Mouse (Mus musculus) stomach, embryonic 16.5 days (tissue): ENCODE results near the gene Ahdc1. TPM values are rescaled to one million over a fixed set of nuclear protein-coding genes. Genes with fewer than 3 reads are reported as not detected.

Experiments used
- ATAC-seq: fragments of 200-750 bp; cut with Nextera tagmentation; 2 replicates; pipeline ENCODE4 v1.8.0; 2017; ENCODE audit warnings: moderate number of reproducible peaks, moderate TSS enrichment; ENCODE audit not compliant: insufficient read depth, low FRiP score
- H3K27ac ChIP-seq: fragments of 300-500 bp; sonication (generic); 2 replicates; pipeline ENCODE4 v1.5.1; 2014; ENCODE audit warnings: low read length
- H3K27me3 ChIP-seq: fragments of 300-500 bp; sonication (generic); 2 replicates; pipeline ENCODE4 v1.6.1; 2014; ENCODE audit warnings: low read length, control low read depth, mixed read lengths; ENCODE audit not compliant: control insufficient read depth, insufficient read depth
- H3K36me3 ChIP-seq: fragments of 300-500 bp; sonication (generic); 2 replicates; pipeline ENCODE4 v1.6.1; 2014; ENCODE audit warnings: low read length; ENCODE audit not compliant: control insufficient read depth, insufficient read depth
- H3K4me1 ChIP-seq: fragments of 300-500 bp; sonication (generic); 2 replicates; pipeline ENCODE4 v1.6.1; 2014; ENCODE audit warnings: low read length, control low read depth, mixed read lengths; ENCODE audit not compliant: control insufficient read depth, insufficient read depth
- H3K4me2 ChIP-seq: fragments of 300-500 bp; sonication (generic); 2 replicates; pipeline ENCODE4 v1.6.1; 2014; ENCODE audit warnings: low read depth, low read length, mixed read lengths
- H3K4me3 ChIP-seq: fragments of 300-500 bp; sonication (generic); replicated peaks from 2 replicates; pipeline ENCODE4 v1.5.1; 2014; ENCODE audit warnings: mild to moderate bottlenecking, low read length
- H3K9ac ChIP-seq: fragments of 300-500 bp; sonication (generic); 2 replicates; pipeline ENCODE4 v1.6.1; 2014; ENCODE audit warnings: low read length
- H3K9me3 ChIP-seq: fragments of 300-500 bp; sonication (generic); replicated peaks from 2 replicates; pipeline ENCODE4 v1.6.1; 2016; ENCODE audit warnings: low read length, control low read depth; ENCODE audit not compliant: control insufficient read depth
- WGBS: fragments of 180-500 bp; shearing (Covaris S2); extraction: QIAGEN DNeasy Blood & Tissue Kit; methylation state at CpG from one replicate; pipeline ENCODE4 v1.1.7; 2014; 5-methylcytosine and 5-hydroxymethylcytosine counted together
- polyA plus RNA-seq: library from polyadenylated mRNA; unstranded; fragments of >200 nt; fragmentation: Nextera tagmentation; extraction: Ambion mirVana; gene quantifications from 2 replicates; pipeline ENCODE4 v1.2.1, GENCODE M21; 2015

The Ahdc1 gene
- polyA plus RNA-seq, 1 experiment from 2014 or later, result 7.1 TPM

DNA sequence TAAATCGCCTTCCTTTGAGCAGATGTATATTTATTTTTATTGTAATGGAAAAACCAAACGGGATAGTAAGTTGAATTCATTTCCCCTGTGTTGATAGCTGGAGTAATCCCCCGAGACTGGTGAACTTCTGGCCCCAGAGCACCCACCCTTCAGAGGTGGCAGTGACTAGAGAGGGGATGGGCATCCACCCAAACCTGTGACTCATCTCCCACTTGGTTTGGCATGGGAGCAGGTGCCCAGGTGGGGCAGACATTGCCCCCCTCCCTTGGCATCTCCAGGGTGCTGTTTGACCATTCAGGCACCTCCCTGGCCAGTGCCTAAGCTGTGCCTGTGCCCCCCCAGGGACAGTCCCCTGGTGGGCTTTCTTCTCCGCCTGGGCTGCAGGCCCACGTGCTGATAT lies 3.0 kb downstream of the Ahdc1 start:
- H3K4me2 ChIP-seq, result peak overlapping the region; percentile 92
- H3K9ac ChIP-seq, result peak overlapping the region; percentile 99
- H3K36me3 ChIP-seq, result no peaks in the 10 kb centered on the region
- H3K27me3 ChIP-seq, result 0 out of 2 replicates have a peak, but pooled peaks cover 3% of the 10 kb centered on the region
- no peak for ATAC-seq
- H3K4me1 ChIP-seq, result peaks cover 53% of the 10 kb centered on the region
- 25% methylated on average over 5 of the region's 5 CpGs for WGBS
- H3K4me3 ChIP-seq, result peak overlapping the region; percentile 96
- no peaks in the 10 kb centered on the region for H3K9me3 ChIP-seq
- peak overlapping the region; percentile 96; the same call in 1 of the 2 replicates for H3K27ac ChIP-seq

DNA sequence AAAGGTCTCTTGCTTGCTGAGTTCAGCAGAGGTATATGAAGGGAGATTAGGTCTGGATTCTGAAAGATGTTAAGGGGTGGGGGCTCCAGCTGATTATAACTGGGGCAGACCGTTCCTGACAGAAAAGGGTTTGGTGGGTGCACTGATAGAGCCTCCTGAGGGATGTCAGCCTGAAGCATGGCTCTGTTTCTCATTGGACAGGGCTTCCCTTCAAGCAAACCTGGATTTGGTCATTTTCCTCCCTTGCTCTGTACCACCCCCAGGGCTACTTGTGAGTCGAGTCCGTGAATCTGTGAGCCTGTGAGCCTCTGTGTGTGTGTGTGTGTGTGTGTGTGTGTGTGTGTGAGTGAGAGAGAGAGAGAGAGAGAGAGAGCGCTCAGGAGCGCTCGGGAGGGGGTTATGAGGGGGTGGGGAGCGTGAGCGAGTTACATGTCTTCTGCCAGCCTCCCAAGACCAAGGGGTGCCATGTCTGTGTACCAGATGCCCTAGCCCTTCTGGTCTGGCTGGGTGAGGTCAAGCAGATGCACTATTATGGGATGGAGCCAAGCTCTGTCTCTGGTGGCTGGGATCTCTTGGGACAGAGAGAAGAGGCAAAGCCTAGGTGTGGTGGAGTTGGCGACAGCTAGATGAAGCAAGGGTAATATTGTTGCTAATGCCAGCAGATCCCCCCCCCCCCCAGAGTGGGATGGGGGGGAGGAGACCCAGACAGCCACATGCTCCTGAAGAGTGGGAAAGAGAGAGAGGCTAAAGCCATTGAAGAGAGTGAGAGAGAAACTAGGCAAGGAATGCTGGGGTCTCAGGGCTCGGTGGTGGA lies 4.0 kb downstream of the Ahdc1 start:
- WGBS, result 51% methylated on average over 10 of the region's 10 CpGs
- ATAC-seq, result no peak
- 0 out of 2 replicates have a peak, but pooled peaks cover under 1% of the 10 kb centered on the region for H3K27me3 ChIP-seq
- peak overlapping the region; percentile 14 for H3K4me2 ChIP-seq
- H3K27ac ChIP-seq, result peak overlapping the region; percentile 22; the same call in 1 of the 2 replicates
- H3K4me3 ChIP-seq, result no peak overlapping the region
- no peak overlapping the region; the same call in 1 of the 2 replicates for H3K9ac ChIP-seq
- H3K36me3 ChIP-seq, result no peaks in the 10 kb centered on the region
- no peaks in the 10 kb centered on the region for H3K9me3 ChIP-seq
- H3K4me1 ChIP-seq, result peaks cover 56% of the 10 kb centered on the region

DNA sequence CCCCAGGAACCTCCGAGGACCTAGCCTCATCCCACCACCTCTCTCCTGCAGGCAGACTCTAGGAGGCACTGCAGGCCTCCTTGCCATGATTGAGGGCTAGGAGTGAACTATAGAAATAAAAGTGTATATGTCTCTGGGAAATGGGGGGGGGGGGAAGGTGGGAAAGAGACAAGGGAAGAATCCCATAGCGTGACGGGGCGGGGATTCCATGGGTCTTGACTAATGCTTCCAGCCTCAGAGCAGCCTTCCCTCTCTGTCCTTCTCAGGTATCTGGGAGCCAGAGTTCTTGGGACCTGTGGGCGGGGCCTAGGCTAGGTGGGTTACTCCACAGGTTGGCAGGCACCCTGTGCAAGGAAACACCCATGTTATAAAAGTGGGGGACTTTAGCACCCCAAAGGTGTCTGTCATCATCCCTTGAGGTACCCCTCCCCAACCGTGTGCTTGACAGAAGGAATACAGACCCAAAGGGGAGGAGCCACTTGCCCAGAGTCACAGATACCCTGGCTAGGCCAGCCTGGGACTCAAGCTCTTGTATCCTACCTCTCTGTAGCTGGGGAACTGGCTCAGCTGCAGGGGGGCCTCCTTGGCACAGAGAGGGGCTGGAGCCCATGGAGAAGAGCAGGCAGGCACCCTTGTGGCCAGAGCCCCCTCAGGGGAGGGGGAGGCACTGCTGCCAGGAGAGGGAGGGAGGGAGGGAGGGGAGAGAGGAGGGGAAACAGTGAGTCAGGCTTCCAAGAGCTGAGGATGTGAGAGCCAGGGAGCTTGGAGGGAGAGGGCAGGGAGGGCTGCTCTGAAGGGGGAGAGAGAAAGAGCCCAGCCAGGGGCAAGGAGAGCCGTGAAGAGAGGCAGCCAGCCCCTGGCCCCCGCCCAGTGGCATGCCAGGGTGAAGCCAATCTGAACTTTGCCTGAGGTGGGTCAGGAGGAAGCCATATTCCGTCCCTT lies 4.9 kb downstream of the Ahdc1 start:
- H3K4me3 ChIP-seq, result peak overlapping the region; percentile 6; the same call in 1 of the 2 replicates
- H3K9me3 ChIP-seq, result no peaks in the 10 kb centered on the region
- WGBS, result 28% methylated on average over 9 of the region's 9 CpGs
- peak; percentile 4; the same call in 1 of the 2 replicates for ATAC-seq
- H3K4me1 ChIP-seq, result peaks cover 59% of the 10 kb centered on the region
- peak overlapping the region; percentile 73 for H3K27ac ChIP-seq
- no peaks in the 10 kb centered on the region for H3K27me3 ChIP-seq
- H3K36me3 ChIP-seq, result no peaks in the 10 kb centered on the region
- peak overlapping the region; percentile 60 for H3K9ac ChIP-seq
- H3K4me2 ChIP-seq, result peak overlapping the region; percentile 34

DNA sequence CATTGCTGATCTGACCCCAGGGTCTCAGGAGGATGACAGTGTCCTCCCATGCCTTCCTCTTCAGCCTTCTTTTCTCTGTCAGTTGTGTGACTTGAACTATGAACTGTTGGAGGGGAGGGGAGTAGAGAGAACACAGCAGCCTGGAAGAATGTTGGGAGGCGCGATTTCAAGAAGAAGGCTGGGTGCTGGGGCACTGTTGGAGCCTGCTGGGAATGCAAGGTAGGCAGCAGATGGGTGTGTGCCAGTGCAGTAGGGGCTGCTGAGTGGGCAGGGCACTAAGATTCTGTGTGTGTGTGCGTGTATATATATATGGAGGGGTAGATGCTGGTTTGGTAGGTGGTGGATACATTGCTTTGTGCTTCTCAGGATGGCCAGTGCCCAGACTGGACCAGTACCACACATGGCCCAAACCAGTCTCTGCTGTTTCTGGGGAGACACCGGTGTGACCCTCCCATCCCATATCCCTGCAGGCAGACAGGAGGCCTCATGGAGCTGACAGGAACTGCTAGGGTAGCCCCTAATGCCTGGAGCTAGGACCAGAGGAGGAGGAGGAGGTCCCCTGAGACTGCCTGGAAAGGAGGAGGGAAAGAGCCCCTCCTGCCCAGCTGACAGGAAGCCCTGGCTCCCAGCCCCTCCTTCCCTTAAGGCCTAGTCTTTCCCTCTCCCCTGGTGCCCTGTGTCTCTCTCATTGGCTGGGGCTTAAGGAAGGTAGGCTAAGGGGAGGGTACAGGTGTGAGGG lies 5.8 kb downstream of the Ahdc1 start:
- Histone ChIP-seq H3K36me3 (no peaks in the 10 kb centered on the region), H3K27ac (peak overlapping the region; percentile 73), H3K4me1 (peaks cover 68% of the 10 kb centered on the region), H3K4me2 (peak overlapping the region; percentile 34), H3K27me3 (no peaks in the 10 kb centered on the region), H3K9me3 (no peaks in the 10 kb centered on the region), H3K4me3 (peak overlapping the region; percentile 6; the same call in 1 of the 2 replicates), H3K9ac (peak overlapping the region; percentile 60; the same call in 1 of the 2 replicates)
- 46% methylated on average over 4 of the region's 4 CpGs for WGBS
- no peak for ATAC-seq

DNA sequence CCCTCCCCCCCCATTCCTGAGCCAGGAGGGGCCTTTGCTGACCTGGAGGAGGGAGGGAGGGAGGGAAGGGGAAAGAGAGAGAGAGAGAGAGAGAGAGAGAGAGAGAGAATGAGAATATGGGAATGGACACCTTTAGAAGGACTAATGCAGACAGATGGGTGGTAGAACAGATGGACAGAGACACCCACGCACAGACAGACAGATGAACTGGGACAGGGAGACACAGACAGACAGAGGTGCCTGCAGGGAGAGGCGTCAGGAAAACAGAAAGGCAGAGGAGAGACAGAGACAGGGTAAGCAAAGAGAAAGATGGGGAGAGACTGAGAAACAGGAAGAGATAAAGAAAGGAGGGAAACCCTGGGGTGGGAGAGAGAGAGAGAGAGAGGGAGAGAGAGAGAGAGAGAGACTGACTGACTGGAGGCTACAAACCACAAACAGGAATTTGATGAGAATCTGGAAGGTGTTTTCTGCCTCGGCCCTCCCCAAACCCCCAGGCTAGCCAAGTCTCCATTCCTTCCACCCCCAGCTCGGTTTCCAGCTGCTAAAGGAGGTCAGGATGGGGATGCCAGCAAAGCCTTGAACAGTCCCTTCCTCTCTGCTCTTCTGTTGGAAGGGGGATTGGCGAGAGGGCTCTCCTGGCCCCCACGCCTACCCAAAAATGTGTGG lies 6.7 kb downstream of the Ahdc1 start:
- Histone ChIP-seq H3K9ac (peak overlapping the region; percentile 52; the same call in 1 of the 2 replicates), H3K4me1 (peaks cover 77% of the 10 kb centered on the region), H3K4me2 (peak overlapping the region; percentile 2; the same call in 1 of the 2 replicates), H3K4me3 (no peak overlapping the region), H3K36me3 (no peaks in the 10 kb centered on the region), H3K27ac (no peak overlapping the region), H3K9me3 (no peaks in the 10 kb centered on the region), H3K27me3 (no peaks in the 10 kb centered on the region)
- ATAC-seq, result no peak
- WGBS, result 57% methylated on average over 6 of the region's 6 CpGs

DNA sequence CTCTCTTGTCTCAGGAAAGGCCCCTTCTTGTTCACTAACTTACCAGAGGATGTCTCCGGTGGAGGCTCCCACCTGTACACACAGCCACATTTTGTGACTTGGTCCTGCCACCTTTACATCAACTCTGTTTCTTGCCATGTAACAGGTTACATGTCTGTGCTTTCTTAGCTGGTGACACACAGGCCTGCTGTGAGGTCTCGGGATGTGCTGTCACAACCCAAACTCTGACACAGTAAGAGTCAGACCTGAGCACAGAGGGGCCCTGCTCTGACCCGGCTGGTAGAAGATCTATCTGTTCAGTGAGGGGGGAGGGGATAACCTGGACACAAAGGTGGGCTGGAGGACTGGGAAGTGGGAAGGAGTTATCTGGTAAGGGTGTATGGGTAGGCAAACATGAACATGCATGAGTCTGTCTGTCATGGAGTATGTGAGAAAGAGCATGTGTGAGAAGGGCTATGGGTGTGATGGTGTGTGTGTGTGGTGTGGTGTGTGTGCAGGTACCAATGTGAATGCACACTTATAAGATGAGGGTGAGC lies 7.3 kb downstream of the Ahdc1 start:
- no peak overlapping the region for H3K4me2 ChIP-seq
- no peak overlapping the region for H3K4me3 ChIP-seq
- no peaks in the 10 kb centered on the region for H3K36me3 ChIP-seq
- H3K4me1 ChIP-seq, result peaks cover 82% of the 10 kb centered on the region
- H3K27me3 ChIP-seq, result no peaks in the 10 kb centered on the region
- no peak for ATAC-seq
- H3K27ac ChIP-seq, result no peak overlapping the region; the same call in 1 of the 2 replicates
- H3K9ac ChIP-seq, result peak overlapping the region; percentile 7; the same call in 1 of the 2 replicates
- H3K9me3 ChIP-seq, result no peaks in the 10 kb centered on the region
- WGBS, result 68% methylated on average over 3 of the region's 3 CpGs

DNA sequence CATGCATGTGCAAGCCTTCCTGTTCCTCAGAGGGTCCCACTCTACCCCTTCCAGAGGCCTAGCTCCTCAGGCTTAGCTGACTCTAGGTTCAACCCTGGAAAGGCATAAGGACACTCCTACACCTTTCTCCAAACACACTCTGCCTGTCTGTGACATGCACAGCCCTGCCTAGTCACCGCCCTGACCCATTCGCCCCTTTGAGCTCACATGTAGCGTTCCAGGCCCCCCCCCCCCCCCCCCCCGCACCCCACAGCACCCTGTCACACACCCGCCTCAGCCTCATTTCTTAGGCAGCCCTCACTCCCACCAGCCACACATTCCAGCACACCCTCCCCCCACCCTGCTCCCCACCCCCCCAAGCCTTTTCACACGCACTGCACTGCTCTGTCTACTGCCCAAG lies 9.7 kb downstream of the Ahdc1 start:
- peak overlapping the region; percentile 48; the same call in 1 of the 2 replicates for H3K9ac ChIP-seq
- WGBS, result 46% methylated on average over 4 of the region's 6 CpGs
- H3K27me3 ChIP-seq, result no peaks in the 10 kb centered on the region
- no peak overlapping the region for H3K4me3 ChIP-seq
- H3K27ac ChIP-seq, result peak overlapping the region; percentile 75; the same call in 1 of the 2 replicates
- H3K9me3 ChIP-seq, result no peaks in the 10 kb centered on the region
- H3K4me1 ChIP-seq, result peaks cover 84% of the 10 kb centered on the region
- 0 out of 2 replicates have a peak, but pooled peaks have one; percentile 9 for ATAC-seq
- no peak overlapping the region; the same call in 1 of the 2 replicates for H3K4me2 ChIP-seq
- H3K36me3 ChIP-seq, result no peaks in the 10 kb centered on the region
